Mouse (Mus musculus) forebrain, embryonic 14.5 days (tissue): ENCODE measurements around the gene Btbd9. TPM values are rescaled to one million over a fixed set of nuclear protein-coding genes. Genes with fewer than 3 reads are reported as not detected.

Experiments used
- ATAC-seq: fragments of 200-750 bp; cut with Nextera tagmentation; 2 replicates; pipeline ENCODE4 v1.8.0; 2017; ENCODE audit warnings: mild to moderate bottlenecking, moderate library complexity
- DNase-seq: peaks from one replicate; pipeline ENCODE4 v3.0.0-alpha.2; 2015; ENCODE audit warnings: low spot score
- H3K27ac ChIP-seq: fragments of 300-500 bp; sonication (generic); 2 replicates; pipeline ENCODE4 v1.5.1; 2014; ENCODE audit warnings: low read depth, mild to moderate bottlenecking, control low read depth, low read length, moderate library complexity
- H3K27me3 ChIP-seq: fragments of 300-500 bp; sonication (generic); replicated peaks from 2 replicates; pipeline ENCODE4 v1.6.1; 2014; ENCODE audit warnings: low read length, control low read depth, mixed read lengths; ENCODE audit not compliant: control insufficient read depth, insufficient read depth
- H3K36me3 ChIP-seq: fragments of 300-500 bp; sonication (generic); 2 replicates; pipeline ENCODE4 v1.6.1; 2014; ENCODE audit warnings: low read length, control low read depth; ENCODE audit not compliant: control insufficient read depth, insufficient read depth
- H3K4me1 ChIP-seq: fragments of 300-500 bp; sonication (generic); 2 replicates; pipeline ENCODE4 v1.6.1; 2014; ENCODE audit warnings: antibody characterized with exemption, low read length, control low read depth; ENCODE audit not compliant: control insufficient read depth, insufficient read depth
- H3K4me2 ChIP-seq: fragments of 300-500 bp; sonication (generic); 2 replicates; pipeline ENCODE4 v1.6.1; 2014; ENCODE audit warnings: mild to moderate bottlenecking, control low read depth, low read length
- H3K4me3 ChIP-seq: fragments of 300-500 bp; sonication (generic); 2 replicates; pipeline ENCODE4 v1.5.1; 2014; ENCODE audit warnings: low read depth, low read length, control low read depth
- H3K9ac ChIP-seq: fragments of 300-500 bp; sonication (generic); 2 replicates; pipeline ENCODE4 v1.6.1; 2014; ENCODE audit warnings: mild to moderate bottlenecking, low read length, control low read depth, moderate library complexity
- H3K9me3 ChIP-seq: fragments of 300-500 bp; sonication (generic); replicated peaks from 2 replicates; pipeline ENCODE4 v1.6.1; 2016; ENCODE audit warnings: low read length, control low read depth, mixed read lengths; ENCODE audit not compliant: control insufficient read depth
- WGBS: fragments of 180-500 bp; shearing (Covaris S2); extraction: QIAGEN DNeasy Blood & Tissue Kit; methylation state at CpG from one replicate; pipeline ENCODE4 v1.1.7; 2014; 5-methylcytosine and 5-hydroxymethylcytosine counted together
- polyA plus RNA-seq: library from polyadenylated mRNA; unstranded; fragments of >200 nt; fragmentation: Nextera tagmentation; extraction: Ambion mirVana; gene quantifications from 2 replicates; pipeline ENCODE4 v1.2.1, GENCODE M21; 2014

Gene Btbd9
- polyA plus RNA-seq, 1 experiment from 2014 or later = 73.7 TPM

GRCm38 (mm10) chr17:30194629-30195445, 381.5 kb downstream of the Btbd9 start:
- DNase-seq = peak; percentile 56
- Histone ChIP-seq H3K9me3 (no peaks in the 10 kb centered on the region), H3K4me3 (no peak overlapping the region), H3K36me3 (no peaks in the 10 kb centered on the region), H3K4me2 (no peak overlapping the region), H3K27ac (peak overlapping the region; percentile 56; the same call in 1 of the 2 replicates), H3K4me1 (peaks cover 52% of the 10 kb centered on the region), H3K9ac (no peak overlapping the region), H3K27me3 (no peaks in the 10 kb centered on the region)
- WGBS = 44% methylated on average over 11 of the region's 11 CpGs
- ATAC-seq = 0 out of 2 replicates have a peak, but pooled peaks have one; percentile 16

GRCm38 (mm10) chr17:30194091-30194490, 382.2 kb downstream of the Btbd9 start:
- ATAC-seq (no peak), DNase-seq (no peak)
- Histone ChIP-seq H3K27me3 (no peaks in the 10 kb centered on the region), H3K4me3 (no peak overlapping the region), H3K27ac (no peak overlapping the region), H3K36me3 (no peaks in the 10 kb centered on the region), H3K4me2 (no peak overlapping the region), H3K9me3 (no peaks in the 10 kb centered on the region), H3K4me1 (peaks cover 55% of the 10 kb centered on the region), H3K9ac (no peak overlapping the region)
- 60% methylated on average over 3 of the region's 3 CpGs for WGBS

GRCm38 (mm10) chr17:30193615-30194014, 382.7 kb downstream of the Btbd9 start:
- 86% methylated on average over 2 of the region's 2 CpGs for WGBS
- Histone ChIP-seq H3K4me2 (no peak overlapping the region), H3K27me3 (no peaks in the 10 kb centered on the region), H3K36me3 (no peaks in the 10 kb centered on the region), H3K4me3 (no peak overlapping the region), H3K9ac (no peak overlapping the region), H3K27ac (no peak overlapping the region), H3K4me1 (peaks cover 58% of the 10 kb centered on the region), H3K9me3 (no peaks in the 10 kb centered on the region)
- DNase-seq (no peak), ATAC-seq (no peak)

DNA sequence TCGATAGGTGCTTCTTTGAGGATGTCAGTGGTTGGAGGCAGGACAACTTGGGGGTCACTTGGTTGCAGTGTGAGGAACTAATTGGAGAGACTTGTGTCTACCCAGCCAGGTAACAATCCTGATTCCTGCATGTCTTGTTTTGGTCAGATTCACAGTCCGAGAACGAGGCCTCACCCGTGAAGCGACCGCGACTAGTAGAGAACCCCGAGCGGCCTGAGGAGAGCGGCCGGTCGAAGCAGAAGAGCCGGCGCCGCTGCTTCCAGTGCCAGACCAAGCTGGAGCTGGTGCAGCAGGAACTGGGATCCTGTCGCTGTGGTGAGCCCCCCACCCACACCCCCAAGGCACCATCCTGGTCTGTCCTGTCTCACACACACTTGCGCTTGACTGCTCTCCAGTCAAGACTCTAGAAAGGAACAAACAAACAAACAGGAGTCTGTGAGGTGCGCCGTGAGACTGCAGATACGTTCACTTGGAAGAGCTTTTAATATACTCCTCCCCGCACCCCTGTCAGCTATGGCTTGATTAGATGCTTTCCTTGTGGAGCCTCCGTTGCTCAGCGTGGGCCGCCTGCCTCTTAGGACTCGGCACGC, 383.8 kb downstream of the Btbd9 start:
- no peak overlapping the region for H3K4me2 ChIP-seq
- no peaks in the 10 kb centered on the region for H3K27me3 ChIP-seq
- peaks cover 67% of the 10 kb centered on the region for H3K4me1 ChIP-seq
- no peaks in the 10 kb centered on the region for H3K36me3 ChIP-seq
- H3K9me3 ChIP-seq = no peaks in the 10 kb centered on the region
- WGBS = 87% methylated on average over 26 of the region's 26 CpGs
- H3K9ac ChIP-seq = no peak overlapping the region
- H3K4me3 ChIP-seq = no peak overlapping the region
- no peak for ATAC-seq
- DNase-seq = no peak
- no peak overlapping the region for H3K27ac ChIP-seq

- H3K4me3 ChIP-seq = no peak overlapping the region
- no peak overlapping the region for H3K27ac ChIP-seq
- WGBS = 69% methylated on average over 11 of the region's 11 CpGs
- DNase-seq (no peak), ATAC-seq (no peak)
- H3K4me2 ChIP-seq = no peak overlapping the region
- H3K9ac ChIP-seq = no peak overlapping the region
- H3K27me3 ChIP-seq = no peaks in the 10 kb centered on the region
- peaks cover 65% of the 10 kb centered on the region for H3K4me1 ChIP-seq
- H3K9me3 ChIP-seq = no peaks in the 10 kb centered on the region
- H3K36me3 ChIP-seq = no peaks in the 10 kb centered on the region
Measured at GRCm38 (mm10) chr17:30191097-30191640, 385.1 kb downstream of the Btbd9 start.

- 3% methylated on average over 20 of the region's 20 CpGs for WGBS
- Histone ChIP-seq H3K4me1 (peaks cover 44% of the 10 kb centered on the region), H3K27me3 (no peaks in the 10 kb centered on the region), H3K9me3 (no peaks in the 10 kb centered on the region), H3K4me2 (peak overlapping the region; percentile 36), H3K4me3 (no peak overlapping the region), H3K27ac (peak overlapping the region; percentile 91), H3K9ac (peak overlapping the region; percentile 43; the same call in 1 of the 2 replicates), H3K36me3 (no peaks in the 10 kb centered on the region)
- peak; percentile 86 for ATAC-seq
- peak; percentile 93 for DNase-seq
Measured at GRCm38 (mm10) chr17:30188031-30188981, 388.0 kb downstream of the Btbd9 start.

DNA sequence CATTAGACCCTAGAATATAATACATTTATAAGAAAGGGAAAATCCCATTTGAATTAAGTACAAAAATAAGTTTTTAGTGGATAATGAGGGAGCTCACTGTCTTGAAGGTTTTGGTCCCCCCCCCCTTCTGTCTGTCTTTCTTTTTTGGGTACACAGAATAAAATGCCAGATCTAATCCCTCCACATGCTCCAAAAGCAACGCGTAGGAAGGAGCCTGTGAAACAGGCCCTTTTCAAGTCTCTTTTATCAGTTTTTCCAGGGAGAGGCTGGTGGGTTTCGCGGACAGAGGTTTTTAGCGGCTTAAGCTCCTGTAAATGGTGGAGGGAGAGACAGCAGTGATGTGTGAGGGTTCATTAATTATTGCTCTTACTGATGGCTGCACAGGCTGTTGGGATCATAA, 388.7 kb downstream of the Btbd9 start:
- peak; percentile 30 for ATAC-seq
- peaks cover 44% of the 10 kb centered on the region for H3K4me1 ChIP-seq
- peak overlapping the region; percentile 43; the same call in 1 of the 2 replicates for H3K9ac ChIP-seq

DNA sequence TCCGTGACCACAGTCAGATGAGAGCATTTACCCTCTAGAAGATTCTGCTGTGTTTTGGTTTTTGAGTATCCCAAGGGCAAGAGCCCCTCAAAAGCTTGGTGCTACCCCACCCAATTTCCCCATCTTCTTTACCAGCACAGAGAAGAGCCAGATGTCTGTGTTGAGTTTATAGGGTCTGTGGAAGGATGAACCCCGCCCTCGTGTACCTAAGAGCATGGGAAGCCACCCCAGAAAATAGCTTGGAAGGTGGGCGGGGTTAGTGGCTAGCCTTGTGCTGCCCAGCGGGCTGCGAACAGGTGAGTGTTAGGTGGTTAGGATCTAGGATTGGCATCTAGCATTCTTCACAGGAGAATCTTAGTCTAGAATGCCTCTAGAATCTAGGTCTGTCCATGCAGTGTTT, 389.1 kb downstream of the Btbd9 start:
- DNase-seq (no peak), ATAC-seq (no peak)
- no peaks in the 10 kb centered on the region for H3K36me3 ChIP-seq
- no peaks in the 10 kb centered on the region for H3K27me3 ChIP-seq
- no peaks in the 10 kb centered on the region for H3K9me3 ChIP-seq
- no peak overlapping the region for H3K4me2 ChIP-seq
- 83% methylated on average over 6 of the region's 6 CpGs for WGBS
- no peak overlapping the region for H3K4me3 ChIP-seq
- H3K9ac ChIP-seq = no peak overlapping the region
- peaks cover 44% of the 10 kb centered on the region for H3K4me1 ChIP-seq
- peak overlapping the region; percentile 53; the same call in 1 of the 2 replicates for H3K27ac ChIP-seq

More for the DNA sequence above, 388.7 kb downstream of the Btbd9 start:
- Histone ChIP-seq H3K4me3 (no peak overlapping the region), H3K27ac (peak overlapping the region; percentile 91), H3K27me3 (no peaks in the 10 kb centered on the region), H3K4me2 (peak overlapping the region; percentile 36), H3K36me3 (no peaks in the 10 kb centered on the region), H3K9me3 (no peaks in the 10 kb centered on the region)
- 2% methylated on average over 5 of the region's 5 CpGs for WGBS
- DNase-seq = no peak
